Mouse (Mus musculus): Measurements from ENCODE around the gene Susd6. TPM values are rescaled to one million over a fixed set of nuclear protein-coding genes. Genes with fewer than 3 reads are reported as not detected.

Gene Susd6
- total and polyA plus RNA-seq, 3 experiments = 50.4 to 61.5 (median 57.8) TPM

DNA sequence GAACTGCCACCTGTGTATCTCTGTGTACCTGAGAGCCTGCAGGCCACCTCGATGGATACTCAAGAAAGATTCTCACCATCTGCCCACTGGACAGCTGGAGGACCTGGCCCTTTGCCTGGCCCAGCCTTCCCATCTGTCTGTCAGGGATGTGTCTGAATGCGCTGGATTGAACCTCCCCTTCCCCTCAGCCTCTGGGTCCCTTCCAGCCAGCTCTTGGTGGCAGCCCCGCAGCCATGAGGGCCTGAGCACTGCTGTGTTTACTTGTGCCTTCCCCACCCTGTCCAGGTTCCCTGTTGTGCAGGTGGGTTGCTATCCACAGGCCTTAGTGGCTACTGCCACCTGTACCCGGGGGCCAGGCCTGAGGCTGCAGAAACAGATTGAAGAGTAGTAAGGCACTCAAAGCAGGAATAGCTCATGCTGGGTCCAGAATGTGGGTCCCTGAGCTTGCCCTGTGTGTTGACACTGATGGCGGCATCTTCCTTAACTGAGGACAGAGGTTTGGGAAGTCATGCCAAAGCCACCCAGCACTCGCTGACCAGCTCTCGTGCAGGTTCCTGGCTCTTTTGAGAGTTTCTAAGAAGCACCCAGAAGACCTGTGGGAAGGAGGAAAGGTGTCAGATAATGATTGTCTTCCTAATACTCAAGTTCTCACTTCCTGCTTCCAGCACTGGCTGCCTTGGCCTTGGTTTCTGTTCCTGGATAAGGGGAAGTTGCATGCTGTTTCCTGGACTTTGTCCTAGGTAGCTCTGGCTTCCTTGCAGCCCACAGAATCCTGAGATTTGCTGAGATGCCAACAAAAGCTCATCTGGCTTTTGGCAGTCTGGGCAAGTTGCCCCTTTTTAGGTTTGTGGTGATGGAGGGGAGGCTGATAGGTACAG is 87.1 kb downstream of the Susd6 start:
- no peak for DNase-seq

DNA sequence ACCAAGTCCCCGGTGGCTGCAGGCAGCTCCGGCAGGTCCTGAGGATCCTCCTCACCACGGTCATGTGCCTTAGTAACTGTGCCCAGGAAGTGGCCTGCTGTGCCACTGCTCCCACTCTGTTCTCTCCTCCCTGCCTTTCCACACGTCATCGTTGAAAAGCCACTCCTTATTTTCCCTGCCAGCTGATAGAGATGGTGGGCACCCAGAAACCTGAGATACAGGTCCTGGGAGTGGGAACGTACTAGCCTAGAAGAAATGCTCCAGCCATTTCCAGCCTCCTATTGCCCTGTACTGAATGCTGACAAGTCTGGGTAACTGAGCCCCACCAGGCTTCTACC is 87.8 kb downstream of the Susd6 start:
- no peak for DNase-seq

DNA sequence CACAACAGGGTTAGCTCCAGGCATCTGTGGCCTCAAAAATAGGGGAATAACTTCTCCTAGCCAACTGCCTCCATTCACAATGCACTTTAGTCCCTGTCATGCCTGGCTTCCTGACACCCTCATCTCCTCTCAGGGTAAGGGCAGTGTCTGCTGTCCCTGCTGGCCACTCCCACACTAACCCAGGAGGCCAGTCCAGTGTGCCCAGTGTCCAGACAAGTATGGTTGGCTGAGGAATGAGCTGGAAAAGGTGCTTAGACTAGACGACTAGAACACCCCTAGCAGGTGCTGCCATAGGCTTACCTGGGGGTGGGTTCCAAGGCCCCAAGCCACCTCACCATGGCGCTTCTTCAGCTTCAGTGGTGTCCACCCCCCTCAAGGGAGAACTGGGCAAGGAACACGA is 88.3 kb downstream of the Susd6 start:
- DNase-seq = no peak

DNA sequence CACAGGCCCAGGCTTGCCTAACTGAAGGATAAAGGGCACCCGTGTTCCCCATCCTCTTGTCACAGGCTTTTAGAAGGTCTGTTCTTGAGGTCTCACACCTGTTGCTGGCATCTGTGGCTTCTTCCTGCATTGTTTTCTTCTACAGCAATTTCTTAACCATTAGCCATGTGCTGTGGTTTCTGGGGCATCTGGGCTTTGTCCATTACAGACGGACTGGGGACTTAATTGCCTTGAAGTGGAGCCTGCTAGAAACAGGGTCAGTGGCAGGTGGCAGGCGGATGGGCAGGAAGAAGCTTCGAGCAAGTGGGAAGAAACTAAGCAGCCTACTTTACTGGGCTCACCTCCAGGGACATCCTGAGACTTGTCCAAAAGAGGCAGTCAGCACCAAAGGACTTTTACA is 89.0 kb downstream of the Susd6 start:
- no peak for DNase-seq

DNA sequence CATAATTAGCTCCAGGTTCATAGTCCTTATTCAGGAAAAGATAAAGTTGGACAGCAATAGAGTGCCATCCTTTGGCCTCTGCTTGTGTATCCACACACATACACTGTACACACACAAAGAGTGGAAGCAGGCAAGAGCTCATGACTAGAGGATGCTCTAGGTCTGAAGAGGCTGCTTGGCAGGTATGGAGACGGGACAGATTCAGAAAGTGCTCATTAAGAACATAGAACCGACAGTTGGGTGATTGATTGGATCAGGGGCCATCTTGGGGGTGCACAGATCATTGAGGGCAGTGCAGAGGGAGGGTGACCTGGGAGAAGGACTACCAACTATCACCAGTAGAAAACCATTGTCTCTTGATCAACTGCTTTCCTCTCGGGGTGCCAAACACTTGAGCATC is 90.8 kb downstream of the Susd6 start:
- no peak for DNase-seq

- DNase-seq = no peak
Observed at GRCm38 (mm10) chr12:80883278-80883677, 93.0 kb downstream of the Susd6 start.

DNA sequence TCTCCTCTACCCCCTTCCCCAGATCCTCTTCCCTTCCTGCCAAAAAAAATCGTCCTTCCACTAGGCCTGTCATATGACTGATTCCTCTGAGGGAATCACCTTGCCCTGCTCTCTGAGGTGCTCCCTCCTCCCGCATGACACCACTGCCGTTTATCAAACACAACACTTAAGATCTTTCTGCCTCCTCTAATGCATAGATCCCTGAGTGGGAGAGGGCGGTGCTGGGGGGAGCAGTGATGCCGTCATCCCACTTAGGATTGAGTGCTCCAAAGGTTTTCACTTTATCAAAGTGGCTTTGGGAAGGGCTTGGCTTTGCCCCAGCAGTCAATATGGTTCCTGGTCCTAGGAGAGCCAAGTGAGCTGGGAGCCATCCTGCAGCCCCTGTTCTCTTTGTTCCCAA is 93.6 kb downstream of the Susd6 start:
- DNase-seq = no peak

GRCm38 (mm10) chr12:80885301-80886288 is 95.3 kb downstream of the Susd6 start:
- peak; percentile 73 for DNase-seq

DNA sequence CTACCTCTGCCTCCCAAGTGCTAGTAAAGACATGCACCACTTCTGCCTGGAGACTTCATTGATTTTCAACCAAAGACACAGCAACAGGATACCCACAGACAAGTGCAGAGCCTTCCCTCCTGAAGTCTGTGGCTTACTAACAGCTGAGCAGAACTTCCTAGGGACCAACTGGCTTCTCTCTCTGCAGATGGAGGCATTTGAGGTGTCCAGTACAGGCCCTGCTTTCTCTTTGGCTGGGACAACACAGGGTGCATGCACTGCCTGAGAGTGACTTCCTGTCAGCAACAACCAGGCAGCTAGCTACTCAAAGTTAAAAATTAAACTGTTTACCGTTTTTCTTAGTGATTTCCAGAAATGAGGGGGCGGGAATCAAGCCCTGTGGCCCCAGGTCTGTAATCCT is 96.7 kb downstream of the Susd6 start:
- DNase-seq = no peak

- no peak for DNase-seq
Observed at GRCm38 (mm10) chr12:80889331-80889730, 99.0 kb downstream of the Susd6 start.

GRCm38 (mm10) chr12:80891074-80891473 is 100.8 kb downstream of the Susd6 start:
- DNase-seq = no peak

DNA sequence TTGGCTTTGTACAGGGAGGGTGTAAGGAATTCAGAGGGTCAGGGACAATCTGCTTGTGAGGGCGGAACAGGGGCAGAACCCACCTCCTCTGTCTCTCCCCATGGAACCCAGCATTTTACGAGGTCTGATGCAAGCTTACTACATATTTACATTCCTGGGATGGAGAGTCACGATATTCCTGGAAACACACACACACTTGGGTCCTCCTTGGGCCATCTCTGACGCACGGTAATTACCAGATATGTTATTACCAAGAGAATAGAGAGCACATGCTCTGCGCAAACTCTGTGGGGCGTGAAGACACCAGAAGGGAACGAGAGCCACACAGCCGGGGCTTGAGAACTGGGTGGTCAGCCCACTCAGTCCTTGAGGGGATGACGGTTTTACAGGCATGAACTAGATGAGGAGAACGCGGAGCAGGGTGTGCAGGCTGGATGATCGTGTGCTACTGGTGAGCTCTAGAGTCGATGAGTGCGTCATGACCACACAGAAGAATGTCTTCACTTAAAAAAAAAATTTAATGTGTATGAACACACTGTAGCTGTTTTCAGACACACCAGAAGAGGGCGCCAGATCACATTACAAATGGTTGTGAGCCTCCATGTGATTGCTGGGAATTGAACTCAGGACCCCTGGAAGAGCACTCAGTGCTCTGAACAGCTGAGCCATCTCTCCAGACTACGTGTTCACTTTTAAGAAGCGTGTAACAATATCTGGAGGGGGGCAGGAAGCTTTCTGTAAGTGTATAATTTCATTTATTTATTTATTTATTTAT is 103.6 kb downstream of the Susd6 start:
- DNase-seq = no peak

DNA sequence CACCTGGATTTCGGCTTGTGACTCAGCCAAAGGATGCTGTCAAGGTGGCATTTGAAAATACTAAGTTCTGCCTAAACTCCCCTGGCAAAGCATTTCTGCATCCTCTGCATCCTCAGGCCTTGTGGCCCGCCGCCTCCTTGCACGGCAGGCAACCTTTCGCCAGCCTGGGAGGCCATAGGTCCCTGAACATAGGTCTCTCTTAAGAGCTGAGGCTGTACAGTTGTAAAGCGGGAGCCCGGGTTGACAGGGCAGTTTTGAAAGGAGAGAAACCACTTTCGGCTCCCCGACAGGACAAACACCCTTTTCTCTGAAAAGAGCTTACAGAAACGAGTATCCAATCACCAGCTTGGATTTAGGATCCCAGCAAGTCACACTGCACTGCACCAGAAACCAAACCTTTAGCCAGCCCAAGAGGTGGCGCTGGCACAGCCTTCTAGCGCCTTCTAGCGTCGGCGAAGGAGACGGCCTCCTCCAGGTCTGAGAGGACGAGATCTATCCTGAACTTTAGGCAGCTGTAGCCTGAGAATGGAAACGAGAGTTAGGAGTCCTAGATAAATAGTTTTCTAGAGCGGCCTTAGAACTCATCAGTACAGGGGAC is 104.8 kb downstream of the Susd6 start:
- DNase-seq = peak; percentile 79

DNA sequence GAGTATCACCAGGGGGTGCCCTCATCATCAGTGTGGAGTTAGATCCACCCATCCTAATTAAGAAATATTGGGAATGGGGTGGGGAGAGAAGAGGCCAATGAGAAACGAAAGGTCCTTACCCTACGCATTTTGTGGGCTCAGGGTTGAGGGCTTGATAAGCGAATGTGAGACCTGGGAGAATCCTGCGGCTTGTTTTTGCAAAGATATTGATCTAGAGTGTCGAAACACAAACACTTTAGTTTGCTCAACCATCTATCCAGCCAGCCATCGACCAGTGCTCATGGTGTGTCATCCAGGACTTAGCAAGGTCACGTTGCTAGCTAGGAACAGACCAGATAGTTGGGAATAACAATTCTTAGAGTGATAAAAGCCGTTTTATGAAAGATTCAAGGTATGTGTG is 119.3 kb downstream of the Susd6 start:
- DNase-seq = no peak

DNA sequence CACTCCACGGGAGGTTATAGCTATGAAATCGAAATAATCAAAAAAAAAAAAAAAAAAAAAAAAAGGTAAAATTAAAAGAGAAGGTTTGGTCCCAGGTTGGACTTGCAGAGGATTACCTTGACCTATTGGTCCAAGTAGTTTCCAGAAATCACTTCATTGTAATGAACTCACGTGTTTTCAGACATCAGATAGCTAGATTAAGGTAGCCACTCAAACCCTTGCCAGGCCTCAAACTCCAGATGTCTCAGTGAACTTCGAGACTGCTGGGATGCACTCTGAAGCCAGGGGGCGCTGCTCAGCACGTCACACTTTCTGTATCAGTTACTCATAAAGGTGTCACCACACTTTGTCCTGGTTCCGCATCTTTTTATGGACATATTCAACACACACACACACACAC is 127.5 kb downstream of the Susd6 start:
- peak; percentile 52 for DNase-seq

GRCm38 (mm10) chr12:80921301-80921700 is 131.0 kb downstream of the Susd6 start:
- no peak for DNase-seq

GRCm38 (mm10) chr12:80922869-80923268 is 132.6 kb downstream of the Susd6 start:
- no peak for DNase-seq

GRCm38 (mm10) chr12:80923602-80924001 is 133.3 kb downstream of the Susd6 start:
- DNase-seq = no peak

- no peak for DNase-seq
Observed at GRCm38 (mm10) chr12:80924205-80924604, 133.9 kb downstream of the Susd6 start.

GRCm38 (mm10) chr12:80925919-80926318 is 135.6 kb downstream of the Susd6 start:
- DNase-seq = peak; percentile 45

DNA sequence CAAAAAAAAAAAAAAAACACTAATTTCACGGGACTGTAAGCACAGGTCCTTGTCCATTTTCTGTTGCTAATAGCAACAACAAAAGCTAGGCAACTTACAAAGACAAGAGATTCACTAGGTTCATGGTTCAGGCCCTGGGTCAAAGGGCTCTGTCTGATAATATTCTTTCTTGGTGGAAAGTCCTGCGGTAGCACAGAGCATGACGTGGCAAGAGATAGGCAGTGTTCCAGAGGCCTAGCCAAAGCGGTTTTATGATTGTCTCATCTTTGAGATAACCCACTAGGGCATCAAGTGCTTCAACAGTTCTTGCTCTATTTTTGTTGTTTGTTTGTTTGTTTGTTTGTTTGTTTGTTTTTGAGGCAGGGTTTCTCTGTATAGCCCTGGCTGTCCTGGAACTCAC is 136.2 kb downstream of the Susd6 start:
- peak; percentile 38 for DNase-seq

DNA sequence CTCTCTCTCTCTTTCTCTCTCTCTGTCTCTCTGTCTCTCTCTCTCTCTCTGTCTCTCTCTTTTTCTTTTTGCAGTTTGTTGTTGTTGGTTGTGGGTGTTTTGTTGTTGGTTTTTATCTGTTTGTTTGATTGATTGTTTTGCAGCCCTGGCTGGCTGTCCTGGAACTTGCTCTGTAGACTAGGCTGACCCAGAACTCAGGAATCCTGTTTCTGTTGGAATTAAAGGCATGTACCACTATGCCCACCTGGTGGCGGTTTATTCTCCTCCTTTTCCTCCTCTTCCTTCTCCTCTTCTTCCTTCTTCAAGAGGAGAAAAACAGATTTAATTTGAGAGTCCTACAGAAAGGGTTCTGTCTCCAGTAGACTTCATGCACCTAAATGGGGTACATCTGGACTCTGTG is 137.2 kb downstream of the Susd6 start:
- DNase-seq = no peak

All from adrenal gland, adult 2 months (tissue).